Mouse (Mus musculus) retina, postnatal 7 days (tissue): ENCODE results near the gene Ttc16.

ENCODE experiments used
- DNase-seq: peaks from one replicate; pipeline ENCODE4 v3.0.0-alpha.2; 2012; ENCODE audit warnings: low read depth, low spot score

Ttc16 gene

DNA sequence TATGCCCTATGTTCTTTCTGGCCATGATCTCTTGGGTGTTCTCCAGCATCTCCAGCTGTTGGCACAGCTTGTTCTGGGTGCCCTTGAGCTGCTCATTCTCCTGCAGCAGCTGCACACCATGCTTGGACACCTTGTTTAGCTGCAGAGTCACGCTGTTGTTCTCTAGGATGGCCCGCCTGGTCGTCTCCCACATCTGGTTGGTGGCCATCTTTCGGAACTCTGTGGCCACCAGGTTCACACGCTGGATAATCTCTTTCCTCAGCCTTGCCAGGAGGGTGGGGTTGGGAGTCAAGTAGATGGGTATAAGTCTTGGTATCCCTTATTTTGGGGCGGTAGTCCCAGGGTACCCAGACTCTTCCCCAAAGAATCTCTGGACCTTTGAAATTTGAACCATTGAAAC, 4.3 kb upstream of the Ttc16 start:
- no peak for DNase-seq

DNA sequence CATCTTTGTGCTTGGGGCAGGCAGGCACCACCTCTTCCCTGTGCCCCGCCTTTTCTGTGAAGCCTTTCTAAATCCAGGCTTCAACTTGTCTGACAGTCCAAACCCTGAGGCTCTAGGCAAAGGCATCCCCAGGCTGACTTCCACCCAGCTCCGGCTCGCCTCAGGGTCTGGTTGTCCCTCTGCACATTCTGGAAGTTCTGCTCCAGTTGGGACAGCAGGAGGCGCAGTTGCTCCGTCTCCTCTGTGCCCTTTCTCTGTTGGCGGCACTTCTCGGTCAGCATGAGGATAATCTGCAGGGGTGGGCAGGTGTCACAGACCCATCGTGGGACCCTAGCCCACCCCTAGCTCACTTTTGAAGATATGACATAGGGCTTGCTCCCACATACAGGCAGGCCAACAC, 3.7 kb upstream of the Ttc16 start:
- DNase-seq: peak; percentile 61

DNA sequence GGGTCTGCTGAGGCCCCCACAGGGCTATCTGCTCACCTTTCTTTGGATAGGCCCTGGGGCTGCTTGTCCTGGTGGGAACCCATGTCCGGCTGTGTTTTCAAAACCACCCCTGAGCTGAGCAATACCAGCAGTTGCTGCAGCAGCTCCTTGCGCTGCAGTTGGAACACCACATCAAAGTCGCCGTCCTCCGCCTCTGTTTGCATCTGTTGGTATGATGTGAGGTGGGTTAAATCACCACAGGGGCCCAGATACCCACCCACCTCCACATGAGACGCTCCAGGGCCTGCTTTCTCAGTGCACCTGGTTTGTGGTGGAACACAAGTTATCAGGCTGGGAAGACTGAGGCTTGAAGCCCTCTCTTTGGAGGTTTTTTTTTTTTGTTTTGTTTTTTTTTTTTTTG, 2.6 kb upstream of the Ttc16 start:
- DNase-seq: no peak

- no peak for DNase-seq
These were observed 759 bp upstream of the Ttc16 start for GRCm38 (mm10) chr2:32776192-32776591.

- no peak for DNase-seq
These were observed 2.7 kb downstream of the Ttc16 start for GRCm38 (mm10) chr2:32772626-32773279.

DNA sequence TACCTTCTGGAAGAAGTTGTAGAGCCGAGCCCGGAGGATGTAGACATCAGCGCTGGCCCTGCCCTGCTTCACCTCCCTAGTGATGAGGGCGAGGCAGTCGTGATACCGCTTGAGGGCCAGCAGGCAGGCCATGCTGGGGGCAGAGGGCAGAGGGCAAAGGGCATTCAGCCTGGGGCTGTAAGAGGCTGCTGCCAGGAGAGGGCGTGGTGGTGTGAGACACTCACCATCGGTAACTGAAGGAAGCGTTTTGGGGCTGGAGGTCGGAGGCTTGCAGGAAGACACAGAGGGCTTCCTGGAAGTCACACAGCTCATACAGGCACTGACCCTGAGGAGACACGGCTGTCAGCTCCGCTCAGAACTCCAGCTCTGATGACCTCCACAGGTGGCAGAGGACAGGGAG, 3.5 kb downstream of the Ttc16 start:
- DNase-seq: no peak

DNA sequence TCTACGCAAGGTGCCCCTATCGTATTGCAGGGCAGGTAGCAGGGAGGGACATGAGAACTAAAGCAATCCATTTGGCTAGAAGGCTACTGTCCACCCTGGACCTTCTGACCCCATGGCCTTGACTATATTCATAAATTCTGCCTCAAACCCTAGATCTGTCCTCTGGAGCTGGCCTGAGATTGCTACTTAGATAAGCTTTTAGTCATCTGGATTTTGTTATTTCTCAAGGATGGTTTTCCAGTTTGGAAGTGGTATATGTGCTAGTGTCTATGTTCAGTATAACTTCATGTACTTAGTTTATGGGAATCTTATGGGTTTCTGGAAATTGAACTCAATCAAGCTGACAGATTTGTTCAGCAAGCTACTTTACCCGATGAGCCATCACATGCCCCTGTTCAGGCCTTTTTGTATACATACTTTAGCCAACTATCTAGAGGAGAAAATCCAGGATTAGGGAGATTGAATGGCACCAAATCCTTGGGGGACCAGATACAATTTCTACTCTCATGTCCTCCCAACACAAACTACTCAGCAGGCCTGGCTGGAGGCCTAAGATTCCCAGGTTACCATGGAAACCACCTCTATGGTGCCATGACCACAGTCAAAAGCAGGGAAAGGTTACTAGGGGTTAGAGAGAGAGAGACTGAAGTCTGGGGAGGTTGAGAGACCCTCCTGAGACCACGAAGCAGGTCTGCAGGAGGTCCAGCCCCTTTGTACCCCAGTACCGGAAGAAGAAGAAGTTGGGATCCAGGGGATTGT, 5.9 kb downstream of the Ttc16 start:
- DNase-seq: no peak

GRCm38 (mm10) chr2:32768661-32769285, 6.7 kb downstream of the Ttc16 start:
- no peak for DNase-seq

DNA sequence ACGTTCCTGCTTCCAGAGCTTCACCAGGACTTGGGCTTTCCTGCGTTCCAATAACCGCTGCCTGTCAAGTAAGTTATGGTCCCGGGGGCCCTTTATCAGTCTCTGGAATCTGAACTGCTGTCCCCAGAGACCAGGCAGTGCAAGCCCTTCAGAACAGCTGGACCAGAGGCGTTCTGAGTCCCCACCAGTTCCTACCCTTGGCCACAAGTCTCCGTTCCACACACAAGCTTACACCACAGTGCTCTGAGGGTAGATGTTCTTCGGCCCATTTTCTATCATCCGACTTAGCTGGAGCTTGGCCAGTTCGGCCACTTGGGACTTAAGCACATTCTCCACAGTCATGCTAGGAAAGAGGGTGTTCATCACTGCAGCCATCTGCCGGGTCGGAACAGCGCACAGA, 8.2 kb downstream of the Ttc16 start:
- DNase-seq: no peak

GRCm38 (mm10) chr2:32763353-32763752, 12.1 kb downstream of the Ttc16 start:
- DNase-seq: no peak

- DNase-seq: no peak
These were observed 13.6 kb downstream of the Ttc16 start for GRCm38 (mm10) chr2:32761859-32762258.

DNA sequence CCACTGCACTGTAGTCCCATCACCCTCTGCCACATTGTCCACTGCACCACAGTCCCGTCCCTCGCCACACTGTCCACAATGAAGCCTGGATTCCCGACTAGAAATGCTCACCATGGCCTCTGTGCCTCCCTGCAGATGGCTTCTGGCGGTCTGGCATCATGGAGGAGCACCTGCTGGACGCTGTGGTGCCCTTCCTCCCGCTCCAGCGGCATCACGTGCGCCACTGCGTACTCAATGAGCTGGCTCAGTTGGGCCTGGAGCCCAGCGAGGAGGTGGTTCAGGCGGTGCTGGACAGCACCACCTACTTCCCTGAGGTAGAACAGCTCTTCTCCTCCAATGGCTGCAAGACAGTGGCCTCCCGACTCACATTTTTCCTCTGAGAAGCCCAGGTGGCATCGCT, 14.1 kb downstream of the Ttc16 start:
- DNase-seq: no peak

GRCm38 (mm10) chr2:32759001-32759400, 16.4 kb downstream of the Ttc16 start:
- no peak for DNase-seq

DNA sequence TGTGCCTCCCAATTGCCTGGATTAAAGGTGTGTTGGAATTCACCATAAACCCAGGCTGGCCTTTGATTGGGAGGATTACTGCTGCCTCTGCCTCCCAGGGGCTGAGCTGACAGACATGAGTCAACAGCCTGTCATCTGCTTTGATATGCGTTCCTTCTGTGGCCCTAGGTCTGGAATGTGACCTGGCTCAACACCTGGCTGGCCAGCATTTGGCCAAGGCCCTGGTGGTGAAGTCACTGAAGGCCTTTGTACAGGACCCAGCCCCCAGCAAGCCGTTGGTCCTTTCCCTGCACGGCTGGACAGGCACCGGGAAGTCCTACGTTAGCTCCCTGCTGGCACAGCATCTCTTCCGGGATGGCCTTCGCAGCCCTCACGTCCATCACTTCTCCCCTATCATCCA, 16.9 kb downstream of the Ttc16 start:
- no peak for DNase-seq

DNA sequence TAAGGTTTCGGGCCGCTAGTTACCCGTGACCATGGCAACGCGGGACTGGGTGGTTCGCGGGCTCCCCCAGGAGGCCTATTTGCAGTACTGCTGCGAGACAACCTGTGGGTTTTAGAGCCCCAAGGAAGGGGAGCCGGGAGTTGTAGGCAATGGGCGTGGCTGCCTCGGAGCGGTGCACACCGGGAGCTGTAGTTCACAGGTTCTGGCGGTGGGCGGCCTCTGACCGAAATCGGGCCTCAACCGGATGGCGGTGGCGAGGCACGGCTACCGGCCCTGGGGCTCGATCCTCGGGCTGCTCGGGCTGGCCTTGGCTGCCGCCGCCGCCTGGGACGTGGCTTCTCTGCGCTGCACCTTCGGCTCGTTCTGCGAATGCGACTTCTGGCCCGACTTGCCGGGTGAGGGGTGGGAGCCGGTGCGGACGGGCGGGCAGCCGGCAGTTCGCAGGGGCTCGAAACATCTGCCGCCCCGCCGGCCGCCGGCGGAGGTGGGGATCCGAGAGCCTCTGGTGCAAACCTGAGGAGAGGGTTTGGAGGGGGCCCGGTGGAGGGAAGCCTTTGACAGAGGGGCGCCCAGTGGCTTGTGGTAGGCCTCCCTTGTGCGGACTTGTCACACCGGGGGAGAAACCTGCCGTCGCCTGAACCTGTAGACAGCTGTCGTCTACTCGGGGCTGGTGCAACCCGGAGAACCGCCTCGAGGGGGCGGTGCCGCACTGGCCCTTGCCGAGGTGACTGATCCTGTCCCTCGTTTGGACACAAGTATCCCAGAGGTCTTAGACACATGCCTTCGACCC, 18.2 kb downstream of the Ttc16 start, which contains the start of gene Tor2a:
Tor2a (plus strand) TSS at position 179 of the 790 bp plus-strand sequence.
- peak; percentile 90 for DNase-seq

- no peak for DNase-seq
These were observed 18.8 kb downstream of the Ttc16 start for GRCm38 (mm10) chr2:32756674-32757055.

DNA sequence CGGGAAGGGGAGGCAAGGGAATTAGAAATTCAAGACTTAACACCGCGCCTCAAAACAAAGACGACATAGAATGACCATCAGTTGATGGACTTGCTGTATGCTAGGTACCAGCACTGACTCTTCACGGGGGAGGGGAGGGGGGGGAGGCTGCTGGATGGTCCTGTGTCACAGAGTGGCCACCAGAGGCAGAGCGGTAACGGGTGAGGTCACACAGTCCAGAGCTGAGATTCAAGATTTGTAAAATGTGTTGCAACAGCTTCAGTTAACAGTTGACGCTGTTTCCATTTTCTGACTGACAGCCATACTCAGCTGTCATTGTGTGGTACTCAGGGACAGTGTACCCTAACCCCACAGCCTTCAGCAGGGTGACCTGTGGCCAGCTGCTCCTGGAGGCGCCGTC, 23.3 kb downstream of the Ttc16 start:
- DNase-seq: no peak

GRCm38 (mm10) chr2:32751665-32752033, 23.8 kb downstream of the Ttc16 start:
- DNase-seq: no peak

DNA sequence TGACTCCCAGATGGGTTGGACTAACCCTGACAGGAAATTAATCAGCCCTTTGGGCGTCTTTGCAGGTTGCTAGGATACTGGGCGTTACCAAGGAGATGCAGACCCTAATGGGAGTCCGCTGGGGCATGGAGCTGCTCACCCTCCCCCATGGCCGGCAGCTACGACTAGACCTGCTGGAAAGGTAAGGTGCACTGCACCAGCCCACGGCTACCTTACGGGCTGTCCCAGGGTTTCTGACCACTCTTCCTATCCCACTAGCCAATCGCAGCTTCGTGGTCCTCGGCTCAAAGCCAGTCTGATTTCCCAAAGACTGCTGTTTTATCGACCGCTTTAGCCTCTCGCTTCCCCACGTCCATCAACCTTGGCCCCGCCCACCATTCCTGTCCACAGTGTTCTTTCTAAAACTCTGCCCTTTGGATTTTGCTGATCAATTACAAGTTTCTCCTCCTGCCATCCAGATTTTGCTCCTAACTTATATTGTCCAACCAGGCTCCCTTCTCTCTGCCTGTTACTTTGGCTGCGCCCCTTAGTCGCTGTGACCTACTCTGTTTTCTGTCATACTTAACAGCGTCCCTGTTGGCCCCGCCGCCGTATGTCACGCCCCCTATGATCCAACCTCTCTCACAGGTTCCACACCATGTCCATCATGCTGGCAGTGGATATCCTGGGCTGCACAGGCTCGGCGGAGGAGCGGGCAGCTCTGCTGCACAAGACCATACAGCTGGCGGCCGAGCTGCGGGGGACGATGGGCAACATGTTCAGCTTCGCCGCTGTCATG, 24.4 kb downstream of the Ttc16 start:
- peak; percentile 70 for DNase-seq

GRCm38 (mm10) chr2:32750199-32750598, 25.2 kb downstream of the Ttc16 start:
- no peak for DNase-seq

- DNase-seq: no peak
These were observed 26.4 kb downstream of the Ttc16 start for GRCm38 (mm10) chr2:32749082-32749481.
